Mouse (Mus musculus): ENCODE data around the gene Gart.

- TF ChIP-seq CTCF (IDR thresholded peaks at IDR 0.05; ENCODE audit: control insufficient read depth, insufficient read depth, insufficient replicate concordance, low read depth, low read length) (no peak), POLR2A (IDR thresholded peaks at IDR 0.05; ENCODE audit: control insufficient read depth, low read depth, low read length) (no peak)
Observed at GRCm38 (mm10) chr16:91593262-91593661, 53.5 kb downstream of the Gart start.

All from testis, adult 2 months (tissue).